Mouse (Mus musculus) stomach, embryonic 16.5 days (tissue): ENCODE measurements at regions not wholly inside any gene's neighbourhood (a gene's known extent, or its start where the extent isn't known, plus 50 kb on each side); places are given as distances from the start of the nearest gene placed in this dataset.

Source experiments
- ATAC-seq: fragments of 200-750 bp; cut with Nextera tagmentation; 2 replicates; pipeline ENCODE4 v1.8.0; 2017; ENCODE audit warnings: moderate number of reproducible peaks, moderate TSS enrichment; ENCODE audit not compliant: insufficient read depth, low FRiP score
- H3K27ac ChIP-seq: fragments of 300-500 bp; sonication (generic); 2 replicates; pipeline ENCODE4 v1.5.1; 2014; ENCODE audit warnings: low read length
- H3K27me3 ChIP-seq: fragments of 300-500 bp; sonication (generic); 2 replicates; pipeline ENCODE4 v1.6.1; 2014; ENCODE audit warnings: low read length, control low read depth, mixed read lengths; ENCODE audit not compliant: control insufficient read depth, insufficient read depth
- H3K36me3 ChIP-seq: fragments of 300-500 bp; sonication (generic); 2 replicates; pipeline ENCODE4 v1.6.1; 2014; ENCODE audit warnings: low read length; ENCODE audit not compliant: control insufficient read depth, insufficient read depth
- H3K4me1 ChIP-seq: fragments of 300-500 bp; sonication (generic); 2 replicates; pipeline ENCODE4 v1.6.1; 2014; ENCODE audit warnings: low read length, control low read depth, mixed read lengths; ENCODE audit not compliant: control insufficient read depth, insufficient read depth
- H3K4me2 ChIP-seq: fragments of 300-500 bp; sonication (generic); 2 replicates; pipeline ENCODE4 v1.6.1; 2014; ENCODE audit warnings: low read depth, low read length, mixed read lengths
- H3K4me3 ChIP-seq: fragments of 300-500 bp; sonication (generic); replicated peaks from 2 replicates; pipeline ENCODE4 v1.5.1; 2014; ENCODE audit warnings: mild to moderate bottlenecking, low read length
- H3K9ac ChIP-seq: fragments of 300-500 bp; sonication (generic); 2 replicates; pipeline ENCODE4 v1.6.1; 2014; ENCODE audit warnings: low read length
- H3K9me3 ChIP-seq: fragments of 300-500 bp; sonication (generic); replicated peaks from 2 replicates; pipeline ENCODE4 v1.6.1; 2016; ENCODE audit warnings: low read length, control low read depth; ENCODE audit not compliant: control insufficient read depth
- WGBS: fragments of 180-500 bp; shearing (Covaris S2); extraction: QIAGEN DNeasy Blood & Tissue Kit; methylation state at CpG from one replicate; pipeline ENCODE4 v1.1.7; 2014; 5-methylcytosine and 5-hydroxymethylcytosine counted together

DNA sequence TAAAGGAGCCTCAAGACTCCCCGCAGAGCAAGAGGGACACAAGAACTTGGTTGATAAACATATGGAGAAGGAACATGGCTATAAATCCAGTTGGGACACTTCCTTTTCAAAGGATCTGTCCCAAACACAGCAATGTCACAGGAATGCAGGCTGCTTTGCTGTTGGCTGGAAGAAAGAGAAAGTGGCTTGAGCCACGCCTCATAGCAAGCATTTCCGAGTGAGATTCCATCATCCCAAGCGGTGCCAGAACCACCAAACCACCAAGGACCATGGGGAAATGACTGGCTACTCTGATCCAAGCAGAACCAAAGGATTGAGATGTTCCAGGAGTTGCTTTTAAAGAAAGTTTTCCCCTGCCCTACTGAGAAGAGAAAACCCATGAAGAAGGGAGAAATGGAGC is 314.8 kb downstream of the Sorl1 start:
- H3K27me3 ChIP-seq = no peaks in the 10 kb centered on the region
- no peak overlapping the region for H3K27ac ChIP-seq
- 73% methylated on average over 4 of the region's 4 CpGs for WGBS
- no peak overlapping the region for H3K4me3 ChIP-seq
- H3K4me2 ChIP-seq = no peak overlapping the region
- no peak overlapping the region for H3K9ac ChIP-seq
- no peaks in the 10 kb centered on the region for H3K9me3 ChIP-seq
- no peak for ATAC-seq
- peaks cover 15% of the 10 kb centered on the region for H3K4me1 ChIP-seq
- H3K36me3 ChIP-seq = no peaks in the 10 kb centered on the region

DNA sequence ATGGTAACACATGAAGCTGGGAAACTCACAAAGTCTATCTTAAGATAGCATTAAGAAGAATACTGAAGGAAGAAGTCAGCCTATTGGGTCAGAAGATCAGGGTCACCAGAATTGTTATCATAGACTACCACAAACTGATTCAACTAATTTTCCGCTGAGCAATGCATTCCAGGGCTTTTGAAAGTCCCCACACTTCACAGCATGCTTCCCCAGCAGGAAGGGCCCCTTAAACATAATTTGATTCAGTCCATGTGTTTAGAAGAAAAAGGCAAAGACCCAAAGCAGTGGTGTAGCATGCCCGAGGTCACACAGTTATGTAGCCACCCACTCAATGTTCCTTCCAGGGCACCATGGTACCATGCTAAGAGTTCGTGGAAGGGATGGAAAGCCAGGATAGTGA is 315.3 kb downstream of the Sorl1 start:
- H3K9ac ChIP-seq = no peak overlapping the region
- no peak overlapping the region for H3K4me3 ChIP-seq
- no peak for ATAC-seq
- H3K27me3 ChIP-seq = no peaks in the 10 kb centered on the region
- H3K4me1 ChIP-seq = peaks cover 19% of the 10 kb centered on the region
- no peak overlapping the region for H3K4me2 ChIP-seq
- H3K27ac ChIP-seq = no peak overlapping the region
- H3K36me3 ChIP-seq = no peaks in the 10 kb centered on the region
- WGBS = 71% methylated on average over 3 of the region's 3 CpGs
- H3K9me3 ChIP-seq = no peaks in the 10 kb centered on the region

GRCm38 (mm10) chr9:41806289-41806621 is 317.8 kb downstream of the Sorl1 start:
- Histone ChIP-seq H3K9ac (no peak overlapping the region), H3K36me3 (no peaks in the 10 kb centered on the region), H3K27me3 (no peaks in the 10 kb centered on the region), H3K9me3 (no peaks in the 10 kb centered on the region), H3K4me2 (no peak overlapping the region), H3K4me1 (peaks cover 19% of the 10 kb centered on the region), H3K27ac (peak overlapping the region; percentile 64), H3K4me3 (no peak overlapping the region)
- WGBS = 88% methylated on average over 5 of the region's 5 CpGs
- no peak for ATAC-seq

DNA sequence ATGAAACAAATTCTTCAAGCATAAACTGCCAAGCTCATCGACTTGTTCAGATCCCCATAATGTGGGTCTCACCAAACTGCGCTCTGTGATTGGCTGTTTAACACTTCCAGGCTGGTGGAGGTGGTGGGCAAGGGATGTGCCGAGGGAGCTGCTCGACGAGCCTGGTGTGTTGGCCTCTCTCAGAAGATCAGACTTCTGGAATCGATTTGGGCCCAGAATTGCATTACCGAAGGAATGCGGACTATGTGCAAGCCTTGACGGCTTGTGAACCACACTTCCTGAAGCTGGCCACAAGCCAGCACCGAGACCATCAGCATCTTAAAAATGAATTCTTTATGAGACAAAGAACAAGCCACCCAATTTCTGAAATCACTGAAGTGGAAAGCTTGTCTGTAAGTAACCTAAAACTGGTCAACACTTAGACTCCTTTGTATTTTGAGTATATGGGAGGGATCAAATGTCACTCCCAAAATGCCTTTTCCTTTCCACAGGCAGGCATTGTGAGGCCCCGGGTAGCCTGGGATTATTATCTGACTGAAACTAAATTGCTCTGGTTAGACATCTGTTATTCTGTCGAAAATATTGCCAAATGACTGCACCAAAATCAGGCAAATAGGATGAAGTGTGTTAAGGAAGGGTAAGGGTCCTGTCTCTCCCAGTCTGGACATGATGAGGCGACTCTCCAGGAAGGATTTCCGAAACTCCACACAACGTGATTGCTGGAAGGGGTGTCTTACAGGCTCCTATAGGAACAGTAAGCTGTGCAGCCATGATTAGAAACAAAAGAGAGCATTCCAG is 318.4 kb downstream of the Sorl1 start:
- no peaks in the 10 kb centered on the region for H3K27me3 ChIP-seq
- no peak overlapping the region for H3K4me3 ChIP-seq
- peaks cover 19% of the 10 kb centered on the region for H3K4me1 ChIP-seq
- H3K9ac ChIP-seq = 0 out of 2 replicates have a peak overlapping the region, but pooled peaks have one; percentile 25
- ATAC-seq = peak; percentile 7; the same call in 1 of the 2 replicates
- H3K4me2 ChIP-seq = no peak overlapping the region
- WGBS = 35% methylated on average over 15 of the region's 15 CpGs
- peak overlapping the region; percentile 64 for H3K27ac ChIP-seq
- H3K36me3 ChIP-seq = no peaks in the 10 kb centered on the region
- H3K9me3 ChIP-seq = no peaks in the 10 kb centered on the region

DNA sequence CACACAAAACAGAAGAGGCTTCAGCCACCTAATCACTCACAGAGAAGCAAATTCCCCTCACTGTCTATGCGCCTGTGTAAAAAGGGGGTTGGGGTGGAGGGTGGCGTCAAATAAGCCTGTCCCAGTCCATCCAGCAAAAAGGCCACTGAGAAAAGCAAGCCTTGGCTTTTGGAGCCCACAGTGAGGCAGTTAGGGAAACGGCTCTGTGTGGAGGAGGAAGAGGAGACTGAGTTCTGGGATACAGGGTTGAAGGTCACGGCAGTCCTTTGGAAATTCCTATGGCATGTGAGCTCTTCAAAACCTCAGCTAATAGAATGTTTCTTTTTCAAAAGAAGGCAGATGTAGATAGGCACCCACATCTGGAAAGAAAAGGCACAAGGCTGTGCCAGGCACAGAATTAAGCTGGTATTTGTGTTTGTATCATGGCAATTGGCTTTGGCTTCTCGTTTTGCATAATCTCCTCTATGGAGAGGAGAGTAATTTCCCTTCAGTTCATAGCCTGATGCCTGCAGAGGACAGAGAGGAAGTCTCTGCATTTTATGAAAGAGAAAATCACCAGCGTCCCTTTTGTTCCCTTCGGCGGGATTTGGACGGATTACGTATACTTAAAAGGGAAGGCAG is 319.3 kb downstream of the Sorl1 start:
- no peak for ATAC-seq
- Histone ChIP-seq H3K4me2 (no peak overlapping the region), H3K36me3 (no peaks in the 10 kb centered on the region), H3K9me3 (no peaks in the 10 kb centered on the region), H3K4me1 (peaks cover 19% of the 10 kb centered on the region), H3K4me3 (no peak overlapping the region), H3K9ac (peak overlapping the region; percentile 23; the same call in 1 of the 2 replicates), H3K27ac (peak overlapping the region; percentile 64), H3K27me3 (no peaks in the 10 kb centered on the region)
- WGBS = 29% methylated on average over 10 of the region's 10 CpGs

DNA sequence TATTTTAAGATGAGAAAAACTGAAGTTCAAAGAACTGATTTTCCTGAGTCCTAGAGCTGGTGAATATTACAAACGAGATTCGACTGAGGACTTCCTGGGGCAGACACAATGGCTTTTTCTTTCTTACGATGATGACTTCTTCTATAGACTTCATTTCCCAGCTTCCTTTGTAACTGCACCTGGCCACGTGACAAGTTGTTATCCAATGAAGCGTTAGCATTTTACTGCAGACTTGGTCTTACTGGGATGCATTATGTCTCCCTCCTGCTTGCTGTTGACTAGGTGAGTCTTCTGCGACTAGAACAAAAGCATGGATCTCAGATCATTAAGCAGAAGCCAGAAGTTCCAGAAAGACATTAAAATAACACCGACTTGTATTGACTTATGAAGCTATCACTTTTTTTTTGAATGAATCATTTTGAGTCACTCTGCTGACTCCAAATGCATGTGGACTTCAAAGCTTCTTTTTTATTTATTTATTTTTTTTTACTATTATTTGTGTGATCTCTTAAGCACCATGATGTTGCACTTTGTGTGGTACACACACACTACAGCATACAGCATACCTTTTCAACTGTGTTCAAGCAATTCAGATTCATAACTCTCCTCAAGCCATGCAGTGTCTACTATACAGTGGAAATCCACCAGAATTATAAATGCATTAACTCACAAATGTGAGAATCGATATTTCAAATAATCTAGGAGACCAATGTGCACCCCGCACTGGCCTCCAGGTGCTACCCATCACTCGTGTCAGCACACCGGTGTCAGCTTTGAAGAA is 320.2 kb downstream of the Sorl1 start:
- WGBS = 54% methylated on average over 11 of the region's 11 CpGs
- ATAC-seq = no peak
- no peaks in the 10 kb centered on the region for H3K27me3 ChIP-seq
- H3K4me3 ChIP-seq = no peak overlapping the region
- no peak overlapping the region for H3K9ac ChIP-seq
- H3K36me3 ChIP-seq = no peaks in the 10 kb centered on the region
- peak overlapping the region; percentile 64; the same call in 1 of the 2 replicates for H3K27ac ChIP-seq
- peaks cover 19% of the 10 kb centered on the region for H3K4me1 ChIP-seq
- H3K9me3 ChIP-seq = no peaks in the 10 kb centered on the region
- no peak overlapping the region for H3K4me2 ChIP-seq

DNA sequence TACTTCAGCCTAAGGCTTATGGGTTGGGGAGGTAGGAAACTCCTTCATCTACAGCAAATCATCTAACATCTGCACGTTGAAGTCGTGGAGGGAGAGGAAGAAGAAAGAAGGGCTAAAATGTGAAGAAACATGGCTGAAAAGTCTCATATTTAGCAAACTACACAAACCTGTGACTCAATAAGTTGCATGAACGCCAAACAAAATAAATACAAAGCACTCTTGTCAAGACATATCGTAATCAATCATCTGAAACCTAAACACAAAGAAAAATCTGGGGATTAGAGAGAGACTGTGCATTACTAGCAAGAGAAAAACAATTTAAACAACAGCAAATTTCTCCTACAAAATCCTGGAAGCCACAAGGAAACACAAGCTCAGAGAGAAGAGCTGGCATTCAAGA is 322.7 kb downstream of the Sorl1 start:
- Histone ChIP-seq H3K27me3 (no peaks in the 10 kb centered on the region), H3K4me2 (no peak overlapping the region), H3K4me3 (no peak overlapping the region), H3K36me3 (no peaks in the 10 kb centered on the region), H3K9ac (no peak overlapping the region), H3K27ac (peak overlapping the region; percentile 62), H3K4me1 (peaks cover 19% of the 10 kb centered on the region), H3K9me3 (no peaks in the 10 kb centered on the region)
- WGBS = 46% methylated on average over 4 of the region's 4 CpGs
- no peak for ATAC-seq

DNA sequence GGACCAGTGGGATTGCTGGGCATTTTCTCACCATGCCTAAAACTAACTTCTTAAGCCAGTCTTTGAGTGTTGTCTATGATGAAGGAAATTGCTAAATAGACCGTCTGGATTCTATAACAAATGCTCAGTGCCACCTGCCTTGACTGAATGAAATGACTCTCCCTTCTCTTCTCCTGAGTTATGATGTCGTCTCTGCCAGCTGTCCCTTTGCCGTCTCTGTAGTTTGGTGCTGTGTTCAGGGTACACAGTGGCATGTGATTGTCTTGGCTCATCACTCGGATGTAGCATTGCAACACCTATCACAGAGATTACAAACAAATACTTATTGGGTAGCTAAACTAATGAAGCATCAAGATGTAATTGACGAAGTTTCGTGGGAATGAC is 331.3 kb downstream of the Sorl1 start:
- WGBS = 72% methylated on average over 6 of the region's 6 CpGs

More for the DNA sequence above, 331.3 kb downstream of the Sorl1 start:
- H3K27ac ChIP-seq = no peak overlapping the region
- H3K9me3 ChIP-seq = no peaks in the 10 kb centered on the region
- H3K36me3 ChIP-seq = no peaks in the 10 kb centered on the region
- no peak overlapping the region for H3K4me2 ChIP-seq
- H3K9ac ChIP-seq = no peak overlapping the region
- no peak overlapping the region for H3K4me3 ChIP-seq
- ATAC-seq = no peak
- H3K4me1 ChIP-seq = no peaks in the 10 kb centered on the region
- H3K27me3 ChIP-seq = no peaks in the 10 kb centered on the region
